Mouse (Mus musculus): Measurements from ENCODE around the gene Scn4a.

Scn4a gene

DNA sequence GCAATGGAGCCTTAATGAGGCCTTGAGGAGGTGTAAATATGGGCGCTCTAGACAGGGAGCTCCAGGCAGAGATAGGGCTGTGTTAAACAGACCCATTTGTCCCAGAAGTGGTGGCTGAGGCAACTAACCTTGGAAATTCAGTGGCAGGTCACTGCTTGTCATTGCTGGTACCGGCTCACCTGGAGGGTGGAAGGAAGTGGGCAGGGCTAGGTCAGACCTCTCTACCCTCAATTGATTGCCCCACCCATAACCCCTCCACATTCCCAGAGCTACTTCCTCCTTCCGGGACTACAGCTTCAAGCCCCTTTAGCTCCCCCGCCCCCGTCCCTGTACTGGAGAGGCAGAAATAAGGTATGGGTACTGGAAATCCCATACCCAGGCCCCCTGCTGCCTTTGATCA, 39.6 kb downstream of the Scn4a start:
- DNase-seq (ENCODE audit: low spot score): no peak

DNA sequence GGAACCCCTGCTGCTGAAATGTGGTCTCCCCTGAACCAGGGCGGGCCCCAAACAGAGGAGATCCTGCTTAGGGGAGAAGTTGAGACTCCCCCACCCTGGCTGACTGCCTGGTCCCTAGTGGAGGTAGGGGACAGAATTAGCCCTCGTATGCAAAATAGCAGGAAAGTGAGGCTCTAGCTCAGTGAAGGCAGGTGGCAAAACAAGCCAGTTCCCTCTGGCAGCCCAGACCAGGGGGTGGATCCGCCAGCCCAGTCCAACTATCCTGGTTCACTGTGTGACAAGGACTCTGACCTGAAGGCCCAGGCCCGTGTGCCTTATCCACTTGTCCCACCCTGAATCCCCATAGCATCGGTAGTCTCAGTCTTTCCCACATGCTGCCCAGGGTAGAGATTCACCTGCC, 43.0 kb downstream of the Scn4a start:
- DNase-seq (ENCODE audit: low spot score): no peak

DNA sequence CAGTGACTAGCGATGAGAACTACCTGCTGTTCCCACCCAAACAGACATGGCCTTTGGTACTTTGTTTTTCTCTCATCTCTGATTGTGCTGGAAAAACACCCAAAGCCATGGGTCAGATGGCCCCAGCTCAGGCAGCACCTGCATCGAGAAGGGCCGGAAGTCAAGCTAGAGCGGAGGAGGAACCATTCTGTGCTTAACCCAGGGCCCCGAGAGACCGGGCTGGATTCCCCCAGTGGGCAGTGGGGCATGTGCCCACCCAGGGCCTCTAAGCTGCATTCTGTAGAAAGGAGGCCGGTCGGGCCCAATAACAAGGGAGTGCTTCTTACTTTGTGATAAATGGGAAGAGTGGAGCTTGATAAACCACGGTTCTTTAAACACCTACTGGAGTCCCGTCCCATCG, 44.9 kb downstream of the Scn4a start:
- DNase-seq (ENCODE audit: low spot score): no peak

DNA sequence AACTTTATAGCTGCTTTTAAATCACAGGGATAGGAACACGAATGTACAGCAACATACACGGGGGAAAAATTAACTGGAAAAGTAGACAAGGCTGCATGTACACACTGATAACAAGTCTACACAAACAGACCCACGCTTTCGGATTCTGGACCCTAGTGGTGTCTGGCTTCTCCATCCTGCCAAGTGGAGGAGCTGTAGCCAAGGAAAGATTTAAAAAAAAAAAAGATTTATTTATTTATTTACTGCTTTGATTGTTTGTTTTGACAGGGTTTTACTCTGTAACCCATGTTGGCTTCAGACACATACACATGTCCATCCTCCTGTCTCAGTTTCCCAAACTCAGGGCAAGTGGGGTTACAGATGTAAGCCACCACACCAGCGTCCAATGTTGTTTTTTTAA, 45.7 kb downstream of the Scn4a start:
- no peak for DNase-seq (ENCODE audit: low spot score)

DNA sequence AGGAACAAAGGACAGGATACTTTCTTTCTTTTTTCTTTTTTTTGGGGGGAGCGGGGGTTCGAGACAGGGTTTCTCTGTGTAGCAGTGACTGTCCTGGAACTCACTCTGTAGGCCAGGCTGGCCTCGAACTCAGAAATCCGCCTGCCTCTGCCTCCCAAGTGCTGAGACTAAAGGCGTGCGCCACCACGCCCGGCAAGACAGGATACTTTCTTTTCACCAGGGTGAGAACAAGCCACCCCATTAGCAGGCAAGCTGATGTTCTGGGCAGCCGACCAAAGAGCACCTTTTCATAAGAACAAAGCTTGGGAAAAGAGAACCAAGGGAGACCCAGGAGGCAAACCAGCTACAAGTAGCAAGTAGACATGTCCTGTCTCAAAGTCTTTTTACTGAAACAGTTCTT, 46.3 kb downstream of the Scn4a start:
- no peak for DNase-seq (ENCODE audit: low spot score)

DNA sequence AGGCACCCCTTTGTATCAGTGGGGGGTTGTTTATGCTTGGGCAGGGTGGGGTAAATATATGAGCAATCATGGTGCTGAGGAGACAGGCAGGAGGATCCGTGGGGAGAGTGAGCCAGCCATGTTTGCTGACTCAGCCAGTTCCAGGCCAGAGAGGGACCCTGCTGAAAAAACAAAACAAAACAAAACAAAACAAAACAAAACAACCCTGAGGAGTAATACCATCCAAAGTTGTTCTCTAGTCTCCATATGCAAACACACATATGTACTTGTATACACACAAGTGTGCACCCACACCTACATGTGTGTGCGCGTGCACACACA, 47.1 kb downstream of the Scn4a start:
- no peak for DNase-seq (ENCODE audit: low spot score)

DNA sequence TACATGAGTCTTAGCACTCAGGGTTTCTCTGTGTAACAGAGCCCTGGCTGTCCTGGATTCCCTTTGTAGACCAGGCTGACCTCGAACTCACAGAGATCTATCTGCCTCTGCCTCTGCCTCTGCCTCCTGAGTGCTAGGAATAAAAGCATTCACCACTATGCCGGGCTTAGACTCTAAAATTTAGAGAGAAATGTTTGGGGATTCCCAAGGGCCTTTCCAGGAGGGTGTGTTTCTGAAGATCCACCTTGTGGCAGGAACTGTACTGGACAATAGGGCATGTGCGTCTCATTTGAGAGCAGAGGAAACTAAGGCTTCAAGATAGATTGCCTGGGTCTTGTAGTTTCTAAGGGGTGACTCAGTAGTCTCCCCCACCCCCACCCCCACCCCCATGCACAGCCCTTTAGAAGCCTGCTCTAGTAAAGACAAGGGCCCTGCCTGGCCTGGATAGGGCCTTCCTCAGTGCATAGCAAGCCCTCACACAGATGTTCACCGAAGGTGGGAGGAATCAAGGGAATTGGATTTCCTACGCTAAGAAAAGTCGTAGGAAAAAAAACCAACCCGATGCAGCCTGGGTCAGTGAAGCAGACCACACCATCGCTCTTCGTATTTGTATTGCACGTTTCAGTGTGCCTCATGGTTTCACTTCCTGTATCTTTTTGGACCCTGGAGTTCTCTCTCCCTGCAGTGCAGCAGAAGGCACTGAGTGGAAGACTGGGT, 47.6 kb downstream of the Scn4a start:
- no peak for DNase-seq (ENCODE audit: low spot score)

DNA sequence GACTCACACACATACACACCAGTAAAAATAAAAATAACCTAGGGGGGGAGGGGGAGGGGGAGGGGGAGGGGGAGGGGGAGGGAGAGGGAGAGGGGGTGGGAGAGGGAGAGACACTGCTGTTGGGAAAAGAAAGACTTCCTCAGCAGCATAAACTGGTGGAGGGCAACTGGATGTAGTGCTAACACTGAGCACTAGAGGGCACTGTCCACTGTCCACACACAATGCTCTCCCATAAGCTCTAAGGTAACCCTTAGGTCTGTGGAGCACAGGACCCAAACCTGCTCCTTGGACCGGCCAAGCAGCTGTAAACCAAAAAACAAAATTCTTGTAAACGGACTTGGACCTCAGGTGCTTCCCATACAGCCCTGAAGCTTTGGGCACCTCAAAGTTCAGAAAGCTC, 50.5 kb downstream of the Scn4a start:
- no peak for DNase-seq (ENCODE audit: low spot score)

DNA sequence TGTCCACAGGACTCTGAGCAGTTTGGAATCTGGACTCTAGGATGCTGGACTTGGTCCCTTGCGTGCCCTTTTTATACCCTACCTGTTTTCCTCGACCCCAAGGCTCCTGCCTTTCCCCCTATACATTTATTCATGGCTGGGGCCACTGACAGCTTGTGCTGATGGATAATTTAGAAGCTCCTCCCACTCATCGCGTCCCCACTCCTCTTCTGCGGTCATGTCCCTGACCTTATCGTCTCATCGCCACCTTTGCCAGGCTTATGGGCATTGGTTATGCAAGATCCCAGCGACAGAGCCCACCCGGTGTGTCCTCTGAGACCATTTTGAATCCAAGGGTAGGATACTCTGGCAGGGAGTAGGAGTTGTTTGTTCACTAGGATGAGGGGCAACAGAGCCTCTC, 51.3 kb downstream of the Scn4a start, which contains the start of gene Gh:
Gene Gh (minus strand): TSS at position 101 of the 400 bp plus-strand sequence.
- DNase-seq (ENCODE audit: low spot score): no peak

DNA sequence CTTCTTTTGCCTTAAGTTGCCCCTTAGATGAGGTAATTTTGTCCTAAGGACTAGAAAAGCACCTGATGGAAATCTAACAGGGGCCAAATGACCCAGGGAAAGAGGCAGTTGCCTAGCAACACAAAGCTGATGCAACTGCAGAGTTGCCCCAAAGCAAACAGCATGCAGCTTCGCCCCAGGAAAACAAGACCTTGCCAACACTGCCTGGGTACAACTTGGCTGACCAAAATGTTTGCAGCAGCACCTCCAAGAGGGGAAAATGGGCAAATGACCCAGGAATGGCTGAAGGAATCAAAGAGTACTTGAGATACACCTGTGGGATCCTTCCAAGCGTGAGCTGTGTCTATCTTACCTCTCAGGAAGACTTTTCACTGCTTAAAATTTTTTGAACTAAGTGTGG, 61.2 kb downstream of the Scn4a start:
- DNase-seq (ENCODE audit: low spot score): no peak

DNA sequence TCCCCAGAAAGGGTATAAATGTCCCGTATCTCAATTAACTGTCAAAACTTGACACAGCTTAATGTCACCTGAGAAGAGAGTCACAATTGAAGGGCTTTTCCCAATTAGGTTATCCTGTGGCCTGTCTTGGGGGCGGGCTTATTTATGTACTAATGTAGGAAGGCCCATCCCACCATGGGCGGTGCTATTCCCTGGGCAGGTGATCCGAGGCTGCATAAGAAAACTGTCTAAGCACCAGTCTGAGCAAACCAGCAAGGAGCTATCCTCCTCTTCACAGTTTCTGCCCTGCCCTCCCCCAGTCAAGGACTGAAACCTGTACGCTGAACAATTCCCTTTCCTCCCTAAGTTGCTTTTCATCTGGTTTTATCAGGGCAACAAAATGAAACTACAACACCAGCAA, 62.7 kb downstream of the Scn4a start:
- DNase-seq (ENCODE audit: low spot score): no peak

DNA sequence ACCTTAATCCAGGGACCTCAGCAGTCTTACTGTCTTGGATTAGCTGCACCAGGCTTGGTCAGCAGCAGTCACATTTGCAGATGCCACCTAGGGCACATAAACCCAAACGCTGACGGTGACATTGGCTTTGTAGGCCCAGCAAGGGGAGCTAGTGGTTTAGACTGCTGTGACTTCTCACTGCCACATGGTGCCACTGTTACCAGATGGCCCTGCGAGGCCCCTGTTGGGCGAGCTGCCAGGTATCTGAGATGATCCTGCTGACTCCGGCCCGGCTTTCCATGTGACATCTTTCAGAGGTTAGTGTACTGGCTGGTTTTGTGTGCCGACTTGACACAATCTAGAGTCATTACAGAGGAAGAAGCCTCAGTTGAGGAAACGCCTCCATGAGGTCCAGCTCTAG, 63.7 kb downstream of the Scn4a start:
- DNase-seq (ENCODE audit: low spot score): no peak

DNA sequence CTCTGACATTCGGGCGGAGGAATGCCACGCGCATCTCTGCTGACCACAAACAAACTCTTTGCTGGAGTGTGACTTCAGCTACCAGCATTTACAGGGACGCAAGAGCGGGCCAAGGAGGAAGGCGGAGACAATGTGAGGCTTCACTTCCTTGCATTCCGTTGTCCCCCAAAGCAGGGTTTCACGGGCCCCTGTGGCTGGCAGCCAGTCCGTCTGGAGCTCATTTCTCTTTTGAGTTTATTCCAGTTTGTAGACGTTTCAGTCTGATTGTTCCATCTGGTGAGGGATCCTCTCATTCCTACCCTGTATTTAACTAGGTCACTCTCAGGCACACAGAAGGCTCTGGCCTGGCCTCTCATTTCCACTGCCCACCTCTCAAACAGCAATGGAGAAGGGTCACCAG, 66.1 kb downstream of the Scn4a start:
- DNase-seq (ENCODE audit: low spot score): no peak

DNA sequence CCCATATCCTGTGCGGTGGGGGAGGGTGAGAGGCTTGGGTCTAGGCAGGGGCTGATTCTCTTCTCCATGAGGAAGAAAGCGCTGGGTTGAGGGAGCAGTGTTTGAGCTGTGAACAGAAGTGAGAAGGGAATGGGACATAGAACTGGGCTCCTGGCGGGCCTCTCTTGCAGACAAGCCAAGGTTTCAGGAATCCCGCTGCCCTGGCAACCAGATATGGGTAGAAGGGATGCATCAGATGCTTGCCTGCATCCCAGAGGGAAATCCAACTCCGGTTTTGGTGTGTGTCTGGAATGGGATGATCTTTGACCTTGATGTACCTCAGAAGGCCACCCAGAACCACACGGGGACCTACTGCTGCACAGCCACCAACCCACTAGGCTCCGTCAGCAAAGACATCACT, 66.9 kb downstream of the Scn4a start:
- no peak for DNase-seq (ENCODE audit: low spot score)

DNA sequence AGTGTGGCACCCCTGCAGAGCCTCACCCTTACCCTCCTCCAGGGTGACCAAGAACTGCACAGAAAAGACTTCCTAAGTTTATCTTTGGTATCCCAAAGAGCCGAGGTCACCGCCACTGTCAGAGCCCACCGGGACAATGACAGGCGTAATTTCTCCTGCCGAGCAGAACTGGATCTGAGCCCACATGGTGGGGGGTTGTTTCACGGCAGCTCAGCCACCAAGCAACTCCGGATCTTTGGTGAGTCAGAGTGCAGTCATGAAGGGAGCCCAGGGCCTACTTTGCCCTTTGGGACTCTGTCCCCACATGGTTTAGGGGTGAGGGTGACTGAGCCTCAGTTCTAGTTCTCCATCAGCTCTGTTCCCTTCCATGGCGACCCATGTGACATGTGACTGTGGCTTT, 69.0 kb downstream of the Scn4a start:
- DNase-seq (ENCODE audit: low spot score): no peak

DNA sequence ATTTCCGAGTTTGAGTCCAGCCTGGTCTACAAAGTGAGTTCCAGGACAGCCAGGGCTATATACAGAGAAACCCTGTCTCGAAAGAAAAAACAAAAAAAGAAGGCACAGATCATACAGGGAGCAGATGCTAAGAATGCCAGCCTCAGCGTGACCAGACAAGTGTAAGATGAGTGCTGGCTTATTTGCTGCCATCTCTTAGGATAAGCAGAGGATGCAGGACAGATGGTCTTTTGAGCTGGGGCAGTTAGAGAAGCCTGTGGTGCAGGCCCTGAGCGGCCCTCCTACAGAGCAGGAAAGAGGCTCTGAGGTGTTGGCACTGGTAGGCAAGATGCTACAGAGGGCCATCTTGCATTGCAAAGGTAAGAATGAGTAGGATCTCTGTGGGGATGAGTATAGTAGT, 69.7 kb downstream of the Scn4a start:
- no peak for DNase-seq (ENCODE audit: low spot score)

DNA sequence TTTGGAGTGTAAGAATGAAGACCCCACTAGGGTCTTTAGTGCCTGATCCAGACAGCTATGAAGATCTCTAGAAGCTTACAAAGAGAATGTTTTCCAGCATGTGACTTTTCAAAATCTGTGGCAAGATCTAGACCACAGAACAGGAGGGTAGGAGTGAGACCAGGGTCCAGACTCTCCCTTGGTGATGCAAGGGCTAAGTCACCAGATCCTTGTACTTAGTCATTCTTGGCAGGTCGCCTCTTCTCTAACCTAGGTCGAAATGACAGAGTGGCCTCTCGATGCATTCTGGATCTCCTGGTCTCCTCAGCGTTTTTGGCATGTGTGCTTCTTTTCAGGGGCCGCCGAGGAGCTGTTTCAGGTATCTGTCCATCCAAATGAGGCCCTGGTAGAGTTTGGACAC, 70.6 kb downstream of the Scn4a start:
- DNase-seq (ENCODE audit: low spot score): no peak

DNA sequence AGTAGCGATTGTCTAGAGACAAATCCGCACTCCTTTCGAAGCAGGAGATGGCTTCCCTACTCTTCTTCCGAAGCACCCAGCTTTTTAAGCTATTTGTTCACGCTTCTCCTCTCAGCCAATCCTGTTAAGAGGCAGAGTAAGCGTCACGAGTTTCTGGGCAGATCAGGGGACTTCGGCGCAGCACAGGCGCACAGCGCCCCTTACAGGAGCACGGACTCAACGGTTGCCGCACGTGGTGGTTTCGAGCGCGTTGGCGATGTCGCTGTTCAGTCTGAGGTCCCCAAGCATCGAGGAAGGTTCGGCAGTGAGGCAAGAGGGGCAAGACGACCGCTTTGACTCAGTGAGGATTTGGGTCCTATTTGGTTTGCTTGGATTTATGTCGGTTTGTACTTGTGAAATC, 76.6 kb downstream of the Scn4a start, which contains the start of gene Tcam1:
Gene Tcam1 (plus strand): TSS at position 219 of the 400 bp plus-strand sequence.
- DNase-seq (ENCODE audit: low spot score): peak; percentile 97

DNA sequence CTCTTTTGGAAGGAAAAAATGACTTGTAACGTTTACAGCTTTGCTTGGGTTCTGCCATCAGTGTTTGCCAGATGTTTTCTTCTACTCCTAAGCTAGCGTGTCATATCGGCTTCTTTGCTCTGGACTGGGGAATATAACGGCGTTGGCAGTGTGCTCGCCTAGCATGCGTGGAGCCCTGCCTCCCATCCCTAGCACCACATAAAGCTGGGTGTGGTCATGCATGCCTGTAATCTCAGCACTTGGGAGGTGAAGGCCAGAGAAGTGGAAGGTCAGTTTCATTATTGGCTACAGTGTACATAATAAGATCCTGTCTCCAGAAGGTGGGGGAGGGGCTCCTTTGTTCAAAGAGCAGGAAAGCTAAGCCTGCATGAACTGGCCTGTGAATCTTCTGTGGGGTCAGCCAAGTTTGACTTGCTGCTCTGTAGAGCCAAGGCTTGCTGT, 78.1 kb downstream of the Scn4a start:
- DNase-seq (ENCODE audit: low spot score): no peak

DNA sequence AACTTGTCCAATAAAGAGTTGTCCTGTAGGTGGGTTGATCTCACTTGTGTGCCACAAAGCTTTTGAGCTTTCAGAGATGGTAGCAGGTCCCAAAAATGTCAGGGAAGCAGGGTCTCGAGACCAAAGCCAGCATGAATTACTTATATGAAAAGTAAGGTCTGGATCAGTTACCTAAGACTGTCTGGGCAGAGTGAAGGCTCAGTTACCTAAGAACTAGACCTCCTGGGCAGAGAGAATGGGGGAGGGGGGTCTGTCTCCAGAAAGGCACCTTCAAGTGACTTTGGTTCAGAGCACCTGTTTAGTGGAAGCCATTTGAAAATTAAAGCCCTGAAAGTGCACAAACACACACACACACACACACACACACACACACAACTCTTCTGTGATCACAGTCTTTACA, 78.7 kb downstream of the Scn4a start:
- no peak for DNase-seq (ENCODE audit: low spot score)

DNA sequence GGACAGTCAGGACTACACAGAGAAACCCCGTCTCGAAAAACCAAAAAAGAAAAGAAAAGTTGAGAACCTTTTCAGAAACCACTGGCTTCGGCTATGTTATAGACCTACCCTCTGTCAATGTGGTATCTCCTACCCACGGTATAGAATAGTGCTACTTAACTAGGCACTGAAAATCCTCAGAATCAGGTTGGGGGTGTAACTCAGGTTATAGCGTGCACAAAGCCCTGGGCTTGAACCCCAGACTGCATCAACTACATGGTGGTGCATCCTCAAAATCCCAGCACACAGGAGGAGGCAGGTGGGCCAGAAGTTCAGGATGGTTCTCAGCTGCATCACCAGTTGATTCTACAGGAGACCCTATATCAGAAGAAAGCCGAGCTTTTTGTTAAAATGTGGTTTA, 79.3 kb downstream of the Scn4a start:
- DNase-seq (ENCODE audit: low spot score): no peak

DNA sequence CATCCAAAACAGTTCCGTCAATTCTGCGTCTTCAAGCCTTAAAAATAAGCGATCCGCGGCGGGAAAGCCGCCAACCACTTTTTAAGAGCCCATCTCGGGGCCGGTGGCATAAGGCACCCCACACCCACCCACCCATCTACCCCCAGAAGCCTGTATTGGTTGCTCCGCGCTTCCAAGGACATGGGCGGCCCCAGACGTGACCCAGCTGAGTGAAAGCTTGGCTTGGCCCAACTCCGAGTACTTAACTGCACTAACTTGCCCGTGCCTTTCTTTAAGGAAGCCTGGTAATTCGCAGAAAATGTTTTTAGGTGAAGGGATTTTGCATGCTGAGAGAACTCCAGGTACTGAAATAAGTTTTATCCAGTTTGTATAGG, 79.8 kb downstream of the Scn4a start:
- DNase-seq (ENCODE audit: low spot score): no peak

DNA sequence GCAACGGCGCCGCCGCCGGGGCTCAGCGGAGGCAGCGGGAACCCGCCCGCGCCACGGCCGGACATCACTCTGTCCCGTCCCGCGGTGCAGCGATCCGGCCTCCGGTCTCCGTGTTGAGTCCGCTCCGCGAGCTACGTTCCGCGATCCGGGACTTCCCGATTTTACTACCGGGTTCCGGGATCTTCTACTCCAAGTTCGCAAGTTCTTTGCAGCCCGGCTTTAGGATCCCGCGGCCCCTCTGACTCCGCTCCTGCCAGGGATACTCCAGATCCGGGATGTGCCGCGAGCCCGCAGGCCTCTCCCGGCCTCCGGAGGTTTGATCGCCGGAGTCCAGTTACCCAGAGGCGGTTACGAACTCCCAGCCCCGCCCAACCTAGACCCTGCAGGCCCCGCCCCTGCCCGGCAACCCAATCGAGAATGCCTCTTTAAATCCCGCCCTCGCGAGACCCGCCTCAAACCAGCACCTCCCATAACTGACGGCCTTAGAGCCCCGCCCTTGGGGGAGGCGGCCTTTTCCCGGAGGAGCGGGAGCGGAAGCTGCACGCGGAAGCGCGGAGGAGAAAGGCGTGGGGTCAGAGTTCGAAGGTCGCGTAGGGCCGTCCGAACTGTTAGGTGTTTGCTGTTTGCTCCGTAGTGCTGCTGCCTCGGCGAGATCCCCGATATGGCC, 80.3 kb downstream of the Scn4a start, which contains the start of gene Smarcd2:
Gene Smarcd2 (minus strand): TSS at position 329 of the 667 bp plus-strand sequence.
- peak; percentile 97 for DNase-seq (ENCODE audit: low spot score)

Data from layer of hippocampus, adult 9-10 months (tissue).